Mouse (Mus musculus): Measurements from ENCODE around the gene Gucy2c.

The Gucy2c gene

GRCm38 (mm10) chr6:136669274-136669673 lies 112.3 kb downstream of the Gucy2c start:
- no peak for DNase-seq (ENCODE audit: low read depth, low spot score)

GRCm38 (mm10) chr6:136668266-136668986 lies 113.1 kb downstream of the Gucy2c start:
- DNase-seq (ENCODE audit: low read depth, low spot score): no peak

- DNase-seq (ENCODE audit: low read depth, low spot score): no peak
These were observed 119.5 kb downstream of the Gucy2c start for GRCm38 (mm10) chr6:136662063-136662462.

GRCm38 (mm10) chr6:136661706-136662016 lies 119.9 kb downstream of the Gucy2c start, which contains the start of gene Plbd1:
Gene Plbd1 (minus strand): TSS chr6:136661928.
- no peak for DNase-seq (ENCODE audit: low read depth, low spot score)

- DNase-seq (ENCODE audit: low read depth, low spot score): no peak
These were observed 120.5 kb downstream of the Gucy2c start for GRCm38 (mm10) chr6:136660831-136661705.

- no peak for DNase-seq (ENCODE audit: low read depth, low spot score)
These were observed 122.3 kb downstream of the Gucy2c start for GRCm38 (mm10) chr6:136659226-136659625.

GRCm38 (mm10) chr6:136658303-136658702 lies 123.3 kb downstream of the Gucy2c start:
- DNase-seq (ENCODE audit: low read depth, low spot score): no peak

GRCm38 (mm10) chr6:136655786-136656185 lies 125.8 kb downstream of the Gucy2c start:
- DNase-seq (ENCODE audit: low read depth, low spot score): no peak

- DNase-seq (ENCODE audit: low read depth, low spot score): no peak
These were observed 127.1 kb downstream of the Gucy2c start for GRCm38 (mm10) chr6:136654470-136654869.

GRCm38 (mm10) chr6:136653331-136653730 lies 128.2 kb downstream of the Gucy2c start:
- DNase-seq (ENCODE audit: low read depth, low spot score): no peak

GRCm38 (mm10) chr6:136650664-136651063 lies 130.9 kb downstream of the Gucy2c start:
- DNase-seq (ENCODE audit: low read depth, low spot score): no peak

- DNase-seq (ENCODE audit: low read depth, low spot score): no peak
These were observed 134.1 kb downstream of the Gucy2c start for GRCm38 (mm10) chr6:136647455-136647861.
